Mouse (Mus musculus) splenic B cell, adult 2 months (primary cell): Measurements from ENCODE around the gene Pld6.

ENCODE experiments used
- DNase-seq: peaks from one replicate; pipeline ENCODE4 v3.0.0-alpha.2; 2011; ENCODE audit warnings: low read depth, low spot score
- H3K27me3 ChIP-seq: 2 replicates; pipeline ENCODE4 v1.6.1; 2012; ENCODE audit warnings: mild to moderate bottlenecking, low read length, moderate library complexity, mixed read lengths; ENCODE audit not compliant: control insufficient read depth, poor library complexity, insufficient read depth, severe bottlenecking
- H3K36me3 ChIP-seq: 2 replicates; pipeline ENCODE4 v1.6.1; 2012; ENCODE audit warnings: mild to moderate bottlenecking, low read length, moderate library complexity, mixed read lengths; ENCODE audit not compliant: control insufficient read depth, poor library complexity, insufficient read depth, severe bottlenecking

The Pld6 gene

DNA sequence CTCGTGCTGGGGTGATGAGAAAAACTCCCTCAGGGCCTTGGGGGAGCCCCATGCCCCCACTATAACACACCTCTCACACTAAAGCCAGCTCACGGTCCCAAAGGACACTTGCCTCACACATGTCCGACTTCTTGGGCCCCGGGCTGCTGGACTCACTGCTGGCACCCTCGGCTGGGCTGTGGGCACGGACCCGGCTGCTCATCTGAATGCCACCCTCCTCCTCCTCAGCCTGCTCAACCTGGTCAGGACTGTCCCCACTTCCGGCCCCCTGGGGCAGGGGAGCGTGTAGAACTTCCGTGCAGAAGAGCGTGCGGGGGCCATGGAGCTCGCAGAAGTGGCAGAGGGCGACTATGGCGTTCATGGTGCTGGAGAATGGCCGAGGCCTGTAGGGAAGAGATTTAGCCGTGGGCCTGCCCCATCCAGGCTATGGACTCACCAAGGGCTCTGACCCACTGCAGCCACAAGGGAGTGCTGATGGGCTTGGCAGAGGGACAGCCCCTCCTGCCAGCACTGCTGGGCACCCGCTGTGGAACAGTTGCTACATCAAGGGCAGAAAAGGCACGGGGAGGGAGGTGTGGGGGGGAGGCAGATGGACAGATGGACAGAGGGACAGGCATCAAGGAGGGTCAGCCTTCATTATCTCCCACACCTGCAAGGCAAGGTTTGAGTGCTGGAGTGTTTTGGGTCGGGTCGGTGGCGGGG, 17.1 kb upstream of the Pld6 start:
- no peak for DNase-seq
- H3K27me3 ChIP-seq = no peaks in the 10 kb centered on the region
- peaks cover 18% of the 10 kb centered on the region for H3K36me3 ChIP-seq

DNA sequence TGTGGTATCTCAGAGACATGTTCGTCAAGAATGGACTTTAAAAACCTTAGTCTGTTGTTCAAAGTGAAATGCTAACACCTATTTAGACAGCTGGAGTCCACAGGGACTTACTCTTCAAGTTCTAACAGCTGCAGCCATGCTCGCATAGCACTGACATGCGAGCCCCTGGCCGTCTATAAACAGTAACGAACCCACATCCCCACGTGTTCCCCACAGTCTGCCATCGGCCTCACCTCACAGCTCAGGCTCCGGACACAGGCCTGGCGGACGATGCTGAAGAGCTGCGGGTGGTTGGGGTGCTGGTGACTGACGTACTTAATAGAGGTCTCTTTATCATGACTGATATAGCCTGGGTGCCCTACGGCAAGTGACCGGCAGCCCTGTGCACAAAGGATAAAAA, 16.1 kb upstream of the Pld6 start:
- DNase-seq = no peak
- Histone ChIP-seq H3K36me3 (peaks cover 24% of the 10 kb centered on the region), H3K27me3 (no peaks in the 10 kb centered on the region)

DNA sequence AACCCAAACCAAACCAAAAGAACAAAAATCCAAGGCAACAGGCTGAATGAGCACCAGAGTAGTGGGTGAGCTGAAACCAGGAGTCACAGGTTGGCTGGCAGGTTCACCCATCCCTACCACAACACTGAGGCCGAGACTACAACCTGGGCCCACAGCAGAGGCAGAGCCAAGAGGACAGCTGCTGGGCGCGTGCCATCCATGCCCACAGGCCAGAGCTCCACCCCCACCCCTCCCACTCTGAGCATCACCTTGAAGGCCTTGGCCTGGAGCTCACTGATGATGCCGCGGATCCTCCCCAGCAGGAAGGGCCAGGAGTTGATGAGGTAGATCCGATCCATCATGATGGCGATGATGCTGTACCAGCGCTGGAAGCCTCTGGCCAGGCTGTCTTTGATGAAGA, 14.4 kb upstream of the Pld6 start:
- H3K36me3 ChIP-seq = peaks cover 29% of the 10 kb centered on the region
- no peak for DNase-seq
- H3K27me3 ChIP-seq = no peaks in the 10 kb centered on the region

DNA sequence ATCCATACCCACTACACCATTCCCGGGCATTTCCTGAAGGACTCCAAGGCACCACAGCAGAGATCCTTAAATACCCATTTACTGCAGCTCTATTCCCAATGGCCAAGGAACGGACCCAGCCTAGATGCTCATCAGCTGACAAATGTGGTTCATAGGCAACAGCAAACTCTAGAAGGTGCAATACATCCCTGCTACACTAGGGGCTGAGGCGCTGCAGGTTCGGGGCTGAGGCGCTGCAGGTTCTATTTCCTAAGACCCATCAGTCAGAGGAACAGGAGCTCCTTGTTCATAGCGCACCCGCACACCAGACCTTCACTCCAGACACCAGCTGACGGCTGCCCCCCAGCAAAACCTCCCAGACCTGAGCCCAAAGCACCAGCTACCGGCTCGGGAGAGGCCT, 13.0 kb upstream of the Pld6 start:
- DNase-seq = peak; percentile 21

DNA sequence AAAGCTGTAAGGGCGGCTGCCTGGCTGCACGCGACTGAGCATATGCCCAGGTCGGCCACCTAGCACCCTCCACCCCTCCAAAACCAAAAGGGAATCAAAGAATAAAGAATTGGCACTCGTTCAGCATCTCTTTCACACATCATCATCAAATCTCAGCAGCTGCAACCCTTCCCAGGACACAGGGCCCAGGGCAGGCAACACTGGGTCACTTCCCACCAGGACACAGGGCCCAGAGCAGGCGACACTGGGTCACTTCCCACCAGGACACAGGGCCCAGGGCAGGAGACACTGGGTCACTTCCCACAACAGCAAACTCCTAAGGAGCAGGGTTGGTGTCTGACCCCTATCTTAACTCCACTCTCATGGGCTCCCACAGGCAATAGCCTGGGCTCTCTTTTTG, 5.9 kb upstream of the Pld6 start:
- no peak for DNase-seq
- peaks cover 25% of the 10 kb centered on the region for H3K36me3 ChIP-seq
- no peaks in the 10 kb centered on the region for H3K27me3 ChIP-seq

More for the DNA sequence above, 13.0 kb upstream of the Pld6 start:
- H3K36me3 ChIP-seq = peaks cover 31% of the 10 kb centered on the region
- no peaks in the 10 kb centered on the region for H3K27me3 ChIP-seq

DNA sequence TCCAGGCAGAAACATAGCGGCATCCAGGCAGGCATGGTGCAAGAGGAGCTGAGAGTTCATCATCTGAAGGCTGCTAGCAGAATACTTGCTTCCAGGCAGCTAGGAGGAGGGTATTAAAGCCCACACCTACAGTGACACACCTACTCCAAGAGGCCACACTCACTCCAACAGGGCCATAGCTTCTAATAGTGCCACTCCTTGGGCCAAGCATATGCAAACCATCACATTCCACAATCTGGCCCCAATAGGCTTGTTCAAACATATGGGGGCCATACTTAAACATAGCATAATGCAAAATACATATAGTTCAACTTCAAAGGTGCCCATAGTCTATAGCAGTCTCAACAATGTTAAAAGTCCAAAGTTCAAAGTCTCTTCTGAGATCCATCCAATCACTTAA, 1.9 kb upstream of the Pld6 start:
- DNase-seq = no peak
- Histone ChIP-seq H3K27me3 (no peaks in the 10 kb centered on the region), H3K36me3 (peaks cover 15% of the 10 kb centered on the region)

DNA sequence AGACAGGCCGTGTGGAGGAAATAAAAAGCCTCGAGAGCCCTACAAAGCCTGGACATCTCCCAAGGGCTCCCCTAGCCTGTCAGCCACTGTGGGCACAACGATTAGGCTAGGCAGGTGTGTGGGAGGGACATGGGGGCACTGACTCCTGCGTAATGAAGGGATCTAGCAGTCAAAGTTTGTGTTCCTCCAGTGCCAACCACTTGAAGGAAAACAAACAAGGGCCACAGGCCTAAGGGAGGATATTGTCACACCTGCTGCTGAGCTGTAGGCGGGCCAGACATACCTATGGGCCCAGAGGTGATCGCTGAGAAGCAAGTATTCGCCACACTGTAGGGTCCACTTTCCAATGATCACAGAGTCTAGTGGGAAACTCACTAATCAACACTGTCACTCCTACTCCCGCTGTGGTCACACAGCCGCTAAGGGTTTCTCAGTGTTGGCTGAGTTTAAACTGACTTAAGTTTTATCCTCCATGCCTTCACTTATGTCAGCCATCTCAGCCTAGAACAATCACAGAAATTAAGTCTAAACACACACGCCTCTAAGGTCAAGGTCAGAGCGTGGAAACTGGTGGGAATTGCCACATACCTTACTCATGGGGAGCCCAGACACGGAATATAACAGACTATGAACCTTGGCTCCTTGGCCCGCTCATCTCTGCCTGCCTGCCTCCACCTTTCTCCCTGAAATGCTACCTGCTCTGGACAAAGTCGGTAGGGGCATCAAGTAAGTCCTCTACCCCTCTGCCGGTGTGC, 824 bp downstream of the Pld6 start:
- Histone ChIP-seq H3K36me3 (peaks cover 1% of the 10 kb centered on the region; the same call in 1 of the 2 replicates), H3K27me3 (no peaks in the 10 kb centered on the region)
- DNase-seq = no peak

DNA sequence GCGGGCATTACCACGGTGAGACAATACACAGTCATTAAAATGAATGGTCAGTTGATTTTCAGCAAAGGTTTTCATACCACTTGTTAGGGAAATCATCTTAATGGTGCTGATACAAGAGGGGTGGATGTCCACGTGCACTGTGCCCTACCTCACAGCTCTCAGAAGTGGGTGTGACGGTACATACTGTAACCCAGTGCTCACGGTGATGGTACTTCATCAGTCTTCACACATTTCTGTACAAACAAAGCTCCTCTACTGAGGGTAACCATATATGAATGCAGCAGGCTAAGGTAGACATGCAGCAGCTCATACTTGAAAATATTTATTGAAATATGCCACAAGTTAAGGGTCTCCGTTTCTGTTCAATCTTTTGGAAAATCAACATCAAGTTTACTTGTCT, 3.9 kb downstream of the Pld6 start:
- Histone ChIP-seq H3K36me3 (no peaks in the 10 kb centered on the region), H3K27me3 (no peaks in the 10 kb centered on the region)
- no peak for DNase-seq

DNA sequence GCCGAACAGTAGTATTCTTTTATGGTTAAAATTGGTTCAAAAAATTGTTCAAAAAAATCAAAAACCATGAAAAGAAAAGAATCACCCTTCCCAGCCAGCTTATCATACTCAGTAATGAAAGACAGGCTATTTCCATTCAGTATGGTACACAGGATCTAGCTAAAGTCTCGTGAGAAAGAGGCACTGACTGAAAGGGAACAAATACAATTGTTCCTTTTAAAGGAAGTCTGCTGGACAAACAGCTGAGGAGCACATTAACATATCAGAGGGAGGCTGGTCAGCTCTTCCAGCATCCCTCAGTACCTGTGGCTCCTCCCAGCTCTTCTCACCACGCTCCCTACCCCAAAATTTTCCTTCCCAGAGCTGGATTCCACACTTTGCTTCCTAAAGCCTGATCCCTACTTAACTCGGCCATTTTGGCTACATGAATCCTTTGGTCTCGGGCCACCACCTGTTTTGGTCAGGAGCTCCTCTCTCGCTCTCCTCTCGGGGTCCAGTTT, 5.3 kb downstream of the Pld6 start:
- no peak for DNase-seq

DNA sequence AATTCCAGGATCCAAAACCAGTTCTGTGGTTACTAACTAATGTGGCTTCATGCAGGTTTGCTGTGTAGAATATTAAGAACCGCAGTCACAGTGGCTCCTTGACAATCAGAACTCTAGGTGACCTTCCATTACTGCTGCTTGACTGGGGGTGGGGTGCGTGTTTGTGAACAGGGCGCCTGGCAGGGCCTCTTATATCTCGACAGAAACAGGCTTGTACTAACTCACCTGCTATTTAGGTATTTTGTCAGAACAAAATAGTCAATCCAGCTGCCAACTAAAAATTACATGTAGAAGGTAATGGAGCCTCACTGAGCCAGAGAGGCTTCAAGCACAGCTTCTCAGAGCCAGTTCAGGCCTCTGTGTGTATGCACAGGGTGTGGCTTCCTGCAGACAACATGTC, 7.2 kb downstream of the Pld6 start:
- DNase-seq = no peak
- H3K27me3 ChIP-seq = no peaks in the 10 kb centered on the region
- no peaks in the 10 kb centered on the region; the same call in 1 of the 2 replicates for H3K36me3 ChIP-seq

More for the DNA sequence above, 5.3 kb downstream of the Pld6 start:
- H3K27me3 ChIP-seq = no peaks in the 10 kb centered on the region
- no peaks in the 10 kb centered on the region for H3K36me3 ChIP-seq

DNA sequence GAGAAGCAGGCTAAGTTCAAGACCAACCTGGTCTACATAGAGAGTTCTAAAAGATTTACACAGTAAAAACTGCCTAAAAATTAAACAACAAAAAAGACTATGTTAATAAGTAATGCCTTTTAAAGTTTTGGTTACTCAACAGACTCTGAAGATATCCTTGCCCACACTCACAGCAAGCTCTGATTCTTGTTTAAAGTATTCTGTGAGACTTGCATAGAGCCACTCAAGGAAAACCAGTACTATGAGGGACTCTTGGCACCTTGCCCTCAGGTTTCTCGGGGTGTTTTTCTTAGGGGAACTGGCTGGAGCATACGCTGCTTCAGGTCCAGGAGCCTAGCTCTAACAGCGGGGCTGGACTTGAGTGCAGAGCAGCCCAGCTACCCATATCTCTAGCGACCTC, 8.0 kb downstream of the Pld6 start:
- Histone ChIP-seq H3K27me3 (no peaks in the 10 kb centered on the region), H3K36me3 (no peaks in the 10 kb centered on the region; the same call in 1 of the 2 replicates)
- no peak for DNase-seq

DNA sequence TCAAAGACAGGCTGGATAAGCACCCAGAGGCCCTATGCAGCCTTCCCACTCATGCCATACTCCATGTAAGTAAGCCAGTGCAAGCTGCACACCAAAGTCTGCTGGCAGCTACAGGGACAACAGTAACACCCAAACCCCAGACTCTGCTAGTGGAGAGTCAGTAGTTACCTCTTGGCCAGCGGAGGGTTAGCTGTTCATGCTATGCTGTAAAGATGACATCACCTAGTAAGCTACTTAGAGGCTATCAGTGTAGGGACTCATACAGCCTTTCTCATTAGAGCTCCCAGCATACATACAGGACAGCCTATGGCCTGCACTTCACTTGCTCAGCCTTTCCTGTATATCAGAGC, 8.6 kb downstream of the Pld6 start:
- no peak for DNase-seq
- H3K27me3 ChIP-seq = no peaks in the 10 kb centered on the region
- H3K36me3 ChIP-seq = no peaks in the 10 kb centered on the region; the same call in none of the 2 replicates

DNA sequence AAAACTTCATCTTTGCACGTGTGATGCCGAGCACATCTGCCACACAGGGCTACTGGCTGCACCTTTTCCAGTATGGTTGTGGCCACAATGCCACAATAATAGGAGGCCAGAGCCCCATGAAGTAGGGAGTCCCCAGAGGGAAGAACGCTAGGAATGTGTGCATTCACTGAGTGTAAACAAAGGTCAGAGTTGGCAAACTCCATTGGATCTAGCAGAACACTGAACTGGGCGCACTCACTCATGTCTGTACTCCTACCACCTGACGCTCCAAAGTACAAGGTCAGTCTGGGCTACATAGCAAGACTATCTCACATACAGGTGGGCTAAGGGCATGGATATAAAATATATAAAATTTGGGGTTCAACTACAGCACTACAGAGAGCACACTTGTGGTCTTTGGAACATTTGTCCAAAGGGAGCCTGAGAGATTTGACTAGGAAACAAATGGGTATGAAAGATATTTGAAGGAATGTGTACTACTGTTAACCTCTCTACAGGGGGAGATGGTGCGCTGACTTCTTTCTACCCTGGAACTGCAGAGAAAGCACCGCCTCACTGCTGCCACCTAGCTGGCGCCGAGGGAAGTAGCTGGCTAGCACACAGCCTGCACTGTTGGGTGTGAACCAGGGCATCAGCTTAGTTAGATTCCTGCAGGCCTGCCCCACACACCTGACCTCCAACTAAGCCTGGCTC, 9.1 kb downstream of the Pld6 start:
- peak; percentile 87 for DNase-seq

DNA sequence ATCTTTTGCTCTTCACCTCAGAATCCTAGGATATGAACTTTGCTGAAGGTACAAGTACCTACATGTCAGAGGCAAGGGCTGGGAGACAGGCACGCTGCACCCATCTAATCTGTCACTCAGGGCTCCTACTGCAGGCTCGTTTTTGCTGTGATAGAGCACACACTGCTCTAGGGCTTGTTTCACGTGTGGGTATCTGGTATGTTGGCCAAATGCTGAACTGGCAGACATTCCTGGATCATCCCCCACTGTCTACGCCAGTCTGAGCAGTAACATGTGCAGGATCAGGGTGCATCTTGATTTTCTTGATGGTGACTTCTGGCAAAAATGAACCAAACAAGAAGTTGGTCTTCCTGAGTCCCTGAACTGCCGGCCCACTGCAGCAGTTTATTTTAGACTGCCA, 10.2 kb downstream of the Pld6 start:
- Histone ChIP-seq H3K36me3 (no peaks in the 10 kb centered on the region; the same call in none of the 2 replicates), H3K27me3 (no peaks in the 10 kb centered on the region)
- no peak for DNase-seq

More for the DNA sequence above, 9.1 kb downstream of the Pld6 start:
- Histone ChIP-seq H3K27me3 (no peaks in the 10 kb centered on the region), H3K36me3 (no peaks in the 10 kb centered on the region; the same call in none of the 2 replicates)
